Mouse (Mus musculus) retina, embryonic 14.5 days (tissue): ENCODE data around the gene Clip2.
A peak's percentile ranks its signal among the peaks of the same experiment; 100 is the strongest.

Experiments used
- DNase-seq: peaks from one replicate; pipeline ENCODE4 v3.0.0-alpha.2; 2015; ENCODE audit warnings: low spot score

The Clip2 gene

DNA sequence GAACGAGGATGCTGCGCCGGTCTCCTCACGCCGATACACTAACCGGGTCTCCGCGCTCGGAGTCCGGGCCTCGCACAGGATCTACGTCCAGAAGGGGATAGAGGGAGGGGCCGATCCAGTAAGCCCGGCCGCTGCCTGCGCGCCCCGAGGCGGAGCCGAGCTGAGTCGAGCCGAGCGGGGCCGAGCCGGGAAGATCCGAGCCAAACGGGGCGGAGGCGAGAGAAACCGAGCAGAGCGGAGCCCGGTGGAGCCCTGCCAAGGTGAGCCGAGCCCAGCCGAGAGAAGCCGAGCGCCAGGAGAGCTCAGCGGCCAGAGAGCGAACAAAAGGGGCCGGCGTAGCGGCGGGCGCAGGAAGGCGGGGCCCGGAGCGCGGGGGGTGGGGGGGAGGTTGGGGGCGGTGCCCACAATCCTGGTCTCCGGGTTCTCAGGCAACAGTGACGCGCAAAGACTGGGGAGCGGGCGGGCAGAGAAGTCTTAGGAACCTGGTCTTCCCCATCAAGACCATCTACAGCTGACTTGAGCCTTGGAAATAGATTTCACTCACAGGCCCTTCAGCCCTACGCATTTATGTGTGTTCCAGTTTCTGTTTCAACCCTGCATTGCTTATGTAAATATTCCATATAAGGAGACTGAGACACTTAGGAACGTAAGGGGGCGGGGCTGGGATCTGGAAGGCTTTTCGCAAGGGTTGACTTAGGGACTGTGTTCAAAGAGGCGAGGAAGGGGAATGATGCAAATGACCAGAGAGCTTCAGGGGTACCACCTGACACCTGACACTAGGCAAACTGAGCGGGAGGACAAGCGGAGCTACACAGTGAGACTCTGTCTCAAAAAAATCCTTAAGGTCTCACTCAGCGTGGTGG lies at the start of gene Clip2:
TSS of gene Clip2 (minus strand) at position 325 of the 863 bp plus-strand sequence.
- DNase-seq: peak; percentile 92

DNA sequence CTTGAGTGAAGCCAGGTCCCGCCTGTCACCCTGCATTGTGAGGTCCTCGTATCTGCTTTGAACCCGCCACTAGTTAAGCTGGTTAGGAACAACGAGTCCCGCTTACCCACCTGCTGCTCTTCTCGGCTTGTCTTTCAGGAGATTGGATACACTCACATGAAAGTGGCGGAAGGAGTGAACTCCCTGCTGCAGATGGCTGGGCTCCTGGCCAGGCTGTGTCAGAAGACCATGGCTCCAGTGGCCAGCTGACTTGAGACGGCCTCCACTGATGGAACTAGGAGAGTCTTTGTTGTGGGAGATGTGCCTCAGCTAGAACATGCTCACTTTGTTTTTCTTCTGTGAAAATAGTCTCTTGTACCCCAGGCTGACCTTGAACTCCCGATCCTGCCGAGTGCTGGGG lies 45.5 kb upstream of the Clip2 start:
- no peak for DNase-seq

DNA sequence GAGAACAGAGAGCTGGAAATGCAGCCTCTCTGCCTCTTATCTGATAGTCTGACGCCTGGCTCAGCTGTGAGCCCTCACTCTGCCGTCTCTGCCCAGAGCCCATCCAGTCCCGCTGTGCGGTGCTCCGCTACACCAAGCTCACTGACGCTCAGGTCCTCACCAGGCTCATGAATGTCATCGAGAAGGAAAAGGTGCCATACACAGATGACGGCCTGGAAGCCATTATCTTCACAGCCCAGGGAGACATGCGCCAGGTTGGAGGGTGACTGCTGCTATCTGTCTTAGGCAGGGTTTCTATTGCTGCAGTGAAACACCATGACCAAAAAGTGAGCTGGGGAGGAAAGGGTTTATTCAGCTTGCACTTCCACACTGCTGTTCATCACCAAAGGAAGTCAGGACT lies 40.9 kb upstream of the Clip2 start:
- DNase-seq: no peak

DNA sequence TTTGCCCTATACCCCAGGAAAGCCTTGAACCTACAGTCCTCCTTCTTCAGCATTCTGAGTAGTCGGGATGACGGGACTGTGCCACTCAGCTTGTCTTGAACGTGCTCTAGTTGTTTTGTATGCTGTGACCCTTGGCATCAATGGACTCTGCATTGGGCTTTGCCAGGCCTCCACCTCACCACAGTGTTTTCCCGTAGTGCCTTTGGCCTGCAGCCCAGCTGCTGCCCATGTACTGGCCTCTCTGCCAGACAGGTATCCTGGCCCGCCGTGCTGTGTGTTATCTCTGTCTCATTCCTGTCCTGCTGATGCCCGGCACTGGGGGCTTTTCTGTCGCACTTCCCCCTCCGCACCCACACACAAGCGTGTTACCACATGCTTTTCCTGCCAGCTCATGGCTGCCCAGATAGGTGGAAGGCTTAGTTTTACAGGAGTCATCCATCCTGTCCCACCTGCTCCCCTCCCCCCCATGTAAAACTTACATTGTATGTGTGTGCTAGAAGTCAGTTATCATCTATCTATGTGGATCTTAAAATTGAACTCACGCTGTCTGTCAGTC lies 39.9 kb upstream of the Clip2 start:
- DNase-seq: no peak

DNA sequence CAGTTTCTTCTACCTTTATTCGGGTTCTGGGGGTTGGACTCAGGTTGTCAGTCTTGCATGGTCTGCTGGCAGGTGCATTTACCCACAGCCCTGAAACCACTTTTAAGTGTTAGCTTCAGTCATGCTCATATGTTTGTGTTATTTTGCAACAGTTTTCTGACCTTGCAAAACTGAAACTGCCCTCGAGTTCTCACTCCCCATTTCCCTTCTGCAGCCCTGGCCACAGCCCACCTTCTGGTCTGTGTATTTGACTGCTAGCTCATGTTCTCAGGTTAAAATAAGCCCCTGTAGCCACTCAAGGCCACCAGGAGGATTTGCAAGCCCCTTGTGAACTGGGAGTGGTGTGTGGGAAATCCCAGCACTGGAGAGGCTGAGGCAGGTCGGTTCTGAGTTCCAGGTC lies 37.7 kb upstream of the Clip2 start:
- no peak for DNase-seq

DNA sequence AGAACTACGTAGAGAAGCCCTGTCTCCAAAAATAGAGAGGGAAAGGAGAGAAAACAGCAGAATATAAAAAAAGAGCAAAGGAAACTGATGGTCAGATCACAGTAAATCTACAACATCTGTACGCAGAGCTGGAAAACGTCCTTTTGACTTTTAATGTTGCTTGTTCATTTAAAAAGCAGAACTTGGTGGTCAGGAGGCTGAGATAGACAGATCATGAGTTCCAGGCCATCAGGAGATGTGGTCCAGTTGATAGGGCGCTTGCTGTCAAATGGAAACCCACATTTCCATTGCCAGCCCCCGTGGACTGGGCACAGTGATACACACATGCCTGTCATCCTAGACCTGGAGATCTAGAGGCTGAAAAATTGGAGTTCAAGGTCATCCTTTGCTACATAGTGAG lies 32.6 kb upstream of the Clip2 start:
- no peak for DNase-seq

DNA sequence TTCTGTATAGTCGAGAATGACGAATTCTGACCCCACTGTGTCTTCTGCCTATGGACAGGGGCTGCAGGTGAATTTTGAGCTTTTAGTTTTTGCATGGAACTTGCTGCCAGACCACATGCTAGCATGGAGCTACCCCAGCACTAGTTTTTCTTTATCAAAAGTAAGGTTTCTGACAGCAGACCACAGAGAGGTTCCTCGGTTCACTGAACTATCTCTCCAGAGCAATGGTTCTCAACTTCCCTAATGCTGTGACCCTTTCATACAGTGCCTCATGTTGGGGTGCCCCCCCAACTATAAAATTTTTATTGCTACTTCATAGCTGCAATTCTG lies 31.6 kb upstream of the Clip2 start:
- no peak for DNase-seq

DNA sequence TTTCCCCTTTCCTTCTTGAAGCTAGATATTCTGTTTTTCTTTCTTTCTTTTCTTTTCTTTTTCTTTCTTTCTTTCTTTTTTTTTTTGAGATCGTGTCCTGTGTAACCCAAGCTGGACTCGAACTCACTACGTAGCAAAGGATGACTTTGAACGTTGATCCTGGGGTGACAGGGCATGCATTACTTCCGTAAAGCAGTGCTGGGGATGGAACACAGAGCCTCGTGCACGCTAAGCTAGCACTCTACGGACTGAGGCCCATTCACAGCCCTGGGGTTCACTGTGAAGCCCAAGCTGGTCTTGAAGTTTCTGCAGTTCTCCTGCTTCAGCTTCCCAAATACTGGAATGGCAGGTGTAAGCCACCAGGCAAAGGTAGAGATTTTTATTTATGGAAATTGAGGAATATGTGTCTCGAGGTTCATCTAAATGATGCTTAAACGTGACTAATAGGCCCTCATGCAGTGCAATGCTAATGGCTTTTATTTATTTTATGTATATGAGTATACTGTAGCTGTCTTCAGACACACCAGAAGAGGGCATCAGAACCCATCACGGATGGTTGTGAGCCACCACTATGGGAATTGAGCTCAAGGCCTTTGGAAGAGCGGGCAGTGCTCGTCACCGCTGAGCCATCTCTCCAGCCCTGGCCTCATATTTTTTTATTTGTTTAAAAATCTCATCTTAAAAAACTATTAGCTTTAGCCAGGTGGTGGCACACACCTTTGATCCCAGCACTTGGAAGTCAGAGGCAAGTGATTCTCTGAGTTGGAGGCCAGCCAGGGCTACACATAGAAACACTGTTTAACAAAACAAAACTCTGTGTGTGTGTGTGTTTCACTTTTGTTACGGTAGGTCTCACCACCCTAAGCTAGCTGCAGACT lies 31.0 kb upstream of the Clip2 start:
- no peak for DNase-seq

DNA sequence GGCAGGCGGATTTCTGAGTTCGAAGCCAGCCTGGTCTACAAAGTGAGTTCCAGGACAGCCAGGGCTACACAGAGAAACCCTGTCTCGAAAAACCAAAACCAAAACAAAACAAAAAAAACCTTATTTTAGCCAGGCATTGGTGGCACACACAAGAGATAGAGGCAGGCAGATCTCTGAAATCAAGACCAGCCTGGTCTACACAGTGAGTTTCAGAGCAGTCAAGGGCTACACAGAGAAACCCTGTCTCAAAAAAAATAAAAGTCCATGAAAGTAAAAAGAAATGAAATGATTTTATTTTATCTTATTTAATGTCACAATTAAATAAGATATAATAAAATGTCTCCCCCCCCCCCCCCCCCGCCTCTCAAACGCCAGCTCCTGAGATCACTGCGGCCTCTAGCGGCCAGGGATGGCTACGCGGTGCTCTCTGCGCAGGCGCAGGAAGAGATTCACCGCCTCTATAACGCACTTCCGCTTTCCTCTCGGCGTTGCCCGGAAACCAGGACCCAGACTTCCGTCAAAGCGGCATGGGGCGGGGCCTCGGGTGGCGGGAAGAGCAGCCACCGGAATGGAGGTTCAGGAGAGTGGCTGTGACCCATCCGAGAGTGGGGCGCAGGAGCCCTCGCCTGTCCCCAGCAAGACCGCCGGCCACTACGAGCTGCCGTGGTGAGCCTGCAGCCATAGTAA lies 30.1 kb upstream of the Clip2 start:
- peak; percentile 98 for DNase-seq

DNA sequence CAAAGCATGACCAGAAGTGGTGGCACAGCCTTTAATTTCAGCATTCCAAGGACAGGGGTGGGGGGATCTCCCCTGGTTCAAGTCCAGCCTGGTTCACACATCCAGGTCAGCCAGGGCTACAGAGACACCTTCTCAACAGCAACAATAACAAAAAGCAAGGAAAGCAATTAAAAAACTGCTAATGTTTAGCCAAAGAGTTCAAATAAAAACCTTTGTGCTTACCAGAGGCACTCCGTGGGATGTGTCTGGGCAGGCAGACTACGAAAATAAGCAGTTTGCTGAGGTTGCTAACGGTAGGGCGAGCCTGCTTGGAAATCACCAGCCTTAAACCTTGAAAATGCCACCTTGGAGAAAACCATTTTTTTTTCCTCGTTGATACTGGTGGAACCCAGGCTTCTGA lies 28.9 kb upstream of the Clip2 start, which contains the start of gene Rfc2:
TSS of gene Rfc2 (plus strand) at position 221 of the 400 bp plus-strand sequence.
- DNase-seq: no peak

DNA sequence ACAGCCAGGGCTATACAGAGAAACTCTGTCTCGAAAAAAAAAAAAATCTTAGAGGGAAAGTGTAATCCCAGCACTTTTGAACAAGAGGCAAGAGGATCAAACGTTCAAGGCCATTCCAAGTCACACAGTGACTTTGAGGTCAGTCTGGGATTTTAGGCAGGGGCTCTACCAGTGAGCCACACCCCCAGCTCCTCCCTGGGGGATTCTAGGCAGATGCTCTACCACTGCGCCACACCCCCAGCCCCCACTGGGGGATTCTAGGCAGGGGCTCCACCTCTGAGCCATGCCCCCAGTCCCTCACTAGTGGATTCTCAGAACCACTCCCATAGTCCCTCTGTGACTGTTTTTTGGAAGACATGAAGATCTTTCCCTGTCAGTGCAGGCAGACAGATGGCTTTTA lies 26.9 kb upstream of the Clip2 start:
- no peak for DNase-seq

DNA sequence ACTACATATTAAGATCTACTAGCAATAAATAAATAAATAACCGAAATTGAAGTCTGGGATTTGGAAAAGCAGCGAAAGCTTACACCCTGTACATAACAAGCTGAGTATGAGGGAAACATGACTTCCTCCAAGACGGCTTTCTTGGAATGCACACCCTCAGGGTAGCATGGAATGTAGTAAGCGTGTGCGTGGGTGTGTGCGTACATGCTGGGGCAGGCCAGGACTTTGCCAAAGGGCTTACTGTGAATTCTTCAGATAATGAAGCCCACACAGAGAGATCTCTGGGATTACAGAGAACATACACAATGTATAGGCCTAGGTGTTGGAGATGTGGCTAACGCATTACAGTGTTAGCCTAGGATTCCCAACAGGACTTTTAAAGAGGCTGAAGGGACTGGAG lies 25.3 kb upstream of the Clip2 start:
- no peak for DNase-seq

DNA sequence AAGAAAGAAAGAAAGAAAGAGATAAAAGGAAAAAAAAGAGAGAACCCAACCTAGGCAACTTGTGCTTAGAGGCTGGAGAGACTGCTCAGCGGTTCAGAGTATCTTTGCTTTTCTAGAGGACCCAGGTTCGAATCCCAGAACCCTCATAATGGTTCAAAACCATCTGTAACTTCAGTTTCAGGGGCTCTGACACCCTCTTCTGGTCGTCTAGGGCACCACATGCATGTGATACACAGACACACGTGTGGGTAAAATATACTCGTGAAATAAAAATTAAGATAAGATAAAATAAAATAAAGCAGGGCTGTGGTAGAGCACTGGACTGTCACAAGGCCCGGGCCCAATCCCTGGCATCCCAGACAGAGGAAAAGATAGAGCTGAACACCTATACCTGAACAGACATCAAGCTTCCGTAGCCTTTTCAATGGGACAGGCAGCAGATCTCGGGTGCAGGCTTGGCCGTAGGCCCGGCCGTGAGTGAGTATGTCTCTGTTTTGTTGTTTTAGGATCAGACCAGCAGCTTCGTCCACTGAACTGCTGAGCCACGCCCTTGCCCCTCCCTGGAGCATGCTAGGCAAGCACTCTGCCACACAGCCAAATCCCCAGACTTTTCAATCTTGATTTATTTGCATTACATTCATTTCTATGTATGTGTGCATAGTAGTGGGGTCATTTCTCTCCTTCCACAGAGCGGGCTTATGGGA lies 24.4 kb upstream of the Clip2 start:
- DNase-seq: no peak

DNA sequence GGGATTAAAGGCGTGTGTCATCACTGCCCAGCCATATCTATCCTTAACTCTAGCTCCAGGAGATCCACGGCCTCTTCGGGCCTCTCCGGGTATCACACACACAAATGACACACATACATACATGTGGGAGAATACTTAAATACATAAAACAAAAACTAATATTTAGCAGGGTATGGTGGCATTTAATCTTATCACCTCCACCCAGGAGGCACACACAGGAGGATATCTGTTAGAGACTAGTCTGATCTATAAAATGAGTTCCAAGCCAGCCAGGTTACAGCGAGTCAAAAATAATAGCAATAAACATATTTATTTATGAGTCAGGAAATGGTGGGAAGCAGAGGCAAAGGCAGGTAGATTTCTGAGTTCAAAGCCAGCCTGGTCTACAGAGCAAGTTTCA lies 23.6 kb upstream of the Clip2 start:
- DNase-seq: no peak

DNA sequence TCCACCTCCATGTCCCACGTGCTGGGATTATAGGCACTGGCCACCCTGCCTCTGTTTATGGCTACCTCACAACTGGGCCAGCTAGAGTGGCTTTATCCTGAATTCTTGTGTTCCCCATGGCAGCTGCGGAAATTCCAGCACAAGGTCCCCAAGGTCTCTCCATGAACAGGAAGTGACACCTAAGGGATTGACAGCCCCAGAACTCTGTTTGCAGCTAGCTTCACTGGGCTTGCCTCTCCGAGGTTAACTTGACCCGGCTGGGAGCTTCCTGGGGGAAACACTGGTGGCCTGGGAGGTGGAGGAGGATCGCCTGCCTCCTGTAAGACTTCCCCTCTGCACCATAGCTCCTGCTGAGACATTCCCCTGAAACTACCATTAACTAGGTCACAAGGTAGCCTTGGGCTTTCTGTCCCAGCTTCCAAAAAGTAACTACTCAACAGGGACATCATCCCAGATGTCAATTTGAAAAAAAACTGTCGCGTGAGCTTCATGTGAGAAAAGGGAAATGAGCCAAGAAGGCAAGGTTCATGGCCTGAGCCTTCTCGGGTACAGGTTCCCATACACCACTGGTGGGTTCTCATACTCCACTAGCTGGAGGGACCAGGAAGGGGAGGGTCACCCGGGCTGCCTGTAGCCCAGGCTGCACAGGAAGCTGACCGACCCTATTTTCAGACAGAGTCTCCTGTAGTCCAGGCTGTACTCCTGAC lies 20.4 kb upstream of the Clip2 start:
- DNase-seq: no peak

DNA sequence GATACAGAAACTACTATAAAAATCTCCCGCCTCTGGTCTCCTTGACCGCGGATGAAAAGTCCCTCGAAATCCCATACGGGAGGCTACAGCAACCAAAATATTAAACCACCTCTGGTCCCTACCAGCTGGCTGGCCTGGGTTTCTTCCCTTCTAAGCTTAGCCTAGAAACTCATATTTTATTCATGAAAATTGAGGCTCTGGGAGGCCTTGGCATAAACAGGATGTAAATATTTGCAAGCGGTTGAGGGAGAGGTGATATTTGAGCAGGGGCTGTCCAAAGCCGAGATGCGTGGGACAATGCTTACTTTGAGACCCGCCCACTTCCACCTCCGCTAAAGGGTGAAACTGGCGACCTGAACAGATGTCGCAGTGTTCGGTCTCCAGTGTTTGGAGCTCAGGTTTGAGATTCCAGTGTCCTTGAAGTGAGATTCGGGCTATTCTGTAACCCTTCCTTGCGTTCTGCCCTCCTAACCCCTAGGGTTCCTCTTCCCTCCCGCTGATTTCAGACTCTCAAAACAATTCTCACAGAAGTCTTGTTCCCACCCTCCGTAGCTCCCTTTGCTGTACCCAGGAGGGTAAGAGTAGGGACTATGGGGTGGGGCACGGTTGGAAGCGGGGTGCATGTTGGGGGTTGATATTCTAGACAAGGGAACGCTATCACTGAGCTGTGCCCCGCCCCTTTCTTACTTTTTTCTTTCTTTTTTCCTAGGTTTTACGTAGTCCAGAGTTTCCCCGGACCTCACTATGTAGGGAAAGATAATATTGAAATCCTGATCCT lies 19.7 kb upstream of the Clip2 start:
- peak; percentile 86 for DNase-seq

DNA sequence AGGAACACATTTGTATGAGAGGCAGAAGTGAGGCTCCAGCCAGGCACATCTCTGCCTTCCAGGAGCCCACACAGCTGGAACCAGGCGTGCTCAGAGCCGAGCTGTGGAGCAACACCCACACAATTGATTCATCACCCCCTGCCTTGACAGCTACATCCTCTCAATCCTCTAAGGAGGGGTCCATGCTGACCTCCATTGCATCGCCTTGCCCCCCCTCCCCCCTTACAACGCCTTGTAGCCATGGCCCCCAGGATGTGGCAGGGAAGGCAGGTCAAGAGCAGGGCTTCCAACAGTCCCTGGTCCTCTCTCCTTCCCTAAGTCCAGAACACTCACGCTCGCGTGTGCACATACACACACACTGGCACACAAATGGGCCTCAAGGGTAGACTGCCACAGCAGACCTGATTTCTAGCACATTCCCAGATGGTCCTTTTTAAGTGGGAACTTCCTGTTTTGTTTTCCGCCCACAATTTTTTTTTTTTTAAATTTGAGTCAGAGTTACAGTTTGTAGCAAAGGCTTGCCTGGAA lies 16.8 kb upstream of the Clip2 start:
- no peak for DNase-seq

DNA sequence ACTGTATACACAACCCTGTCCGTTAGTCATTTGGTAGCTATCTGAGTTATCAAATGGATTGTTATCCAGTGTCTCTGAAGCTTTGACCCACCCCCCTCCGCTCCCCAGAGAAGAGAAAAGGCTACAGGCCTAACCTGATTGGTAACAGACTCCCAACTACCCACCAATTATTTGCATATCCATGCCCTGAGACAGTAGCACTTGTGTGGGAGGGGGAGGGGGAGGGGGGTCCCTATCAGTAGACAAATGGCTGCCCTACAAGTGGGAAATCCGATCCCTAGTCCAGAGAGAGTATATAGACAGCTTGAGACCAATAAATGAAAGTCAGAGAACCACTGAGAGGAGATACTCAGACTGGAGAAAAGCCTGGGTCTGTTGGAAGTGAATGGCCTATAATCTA lies 15.8 kb upstream of the Clip2 start:
- no peak for DNase-seq

DNA sequence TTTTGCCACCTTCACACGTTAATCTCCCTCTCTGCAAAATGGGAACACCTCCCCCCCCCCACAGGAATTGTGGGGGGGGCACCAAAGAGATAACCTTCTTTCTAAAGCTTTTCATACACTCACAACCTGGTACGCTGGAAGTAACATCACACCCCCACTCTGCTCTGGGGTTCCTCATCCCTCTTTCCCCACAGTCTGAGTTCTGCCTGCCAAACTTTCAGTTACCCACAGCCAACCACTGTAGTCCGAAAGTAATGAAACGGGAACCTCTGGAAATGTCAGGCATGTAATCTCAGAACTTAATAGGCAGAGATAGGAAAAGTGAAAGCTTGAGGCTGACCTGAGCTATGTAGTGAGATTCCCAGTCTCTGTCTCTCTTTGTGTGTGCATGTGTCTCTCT lies 15.2 kb upstream of the Clip2 start:
- DNase-seq: no peak

DNA sequence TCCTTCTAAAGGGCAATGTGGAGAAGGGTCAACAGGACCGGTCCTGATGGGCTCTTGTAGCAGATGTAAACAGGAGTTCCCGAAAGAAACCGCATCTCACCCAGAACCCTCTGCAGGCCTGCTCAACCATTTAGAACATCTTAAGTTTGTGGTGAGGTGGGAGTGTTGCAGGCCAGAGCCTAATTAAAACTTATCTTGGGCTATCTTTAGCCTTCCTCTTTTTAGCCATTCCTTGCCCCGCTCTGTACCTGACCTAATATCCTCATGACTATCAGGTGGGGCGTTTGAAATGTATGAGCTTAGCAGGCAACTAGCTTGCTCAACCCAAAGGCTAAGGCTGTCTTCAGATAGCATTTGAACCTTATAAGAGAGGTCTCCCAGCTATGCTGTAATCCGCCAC lies 13.5 kb upstream of the Clip2 start:
- DNase-seq: no peak
